Mouse (Mus musculus): ENCODE data around the gene Cnnm1. TPM values are rescaled to one million over a fixed set of nuclear protein-coding genes. Genes with fewer than 3 reads are reported as not detected.
"Not testable (repeated sequence)": the region's sequence is repeated elsewhere in the genome, so short reads cannot be mapped to it uniquely, and the experiment has no call there.

The Cnnm1 gene
- polyA plus RNA-seq, 1 experiment from 2014 or later, result 0.14 TPM

DNA sequence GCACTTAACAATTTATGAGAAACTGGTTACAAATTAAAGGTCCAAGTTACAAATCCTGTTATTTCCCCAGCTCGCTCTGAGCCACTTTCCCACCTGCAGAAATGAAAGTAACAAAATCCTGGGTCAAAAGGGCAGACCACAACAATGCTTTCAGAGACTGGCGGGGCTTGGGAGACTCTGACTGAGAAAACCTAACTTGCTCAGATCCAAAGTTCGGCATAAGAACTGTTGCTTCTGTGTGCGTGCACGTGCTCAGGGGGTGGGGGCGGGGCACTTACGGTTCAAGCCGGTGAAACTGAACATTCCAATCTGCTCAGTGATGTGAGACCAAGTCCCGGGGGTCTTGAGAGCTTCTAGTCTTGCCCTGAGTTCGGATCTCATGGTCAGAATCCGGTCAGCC, 62.4 kb downstream of the Cnnm1 start:
- Histone ChIP-seq H3K27me3 (ENCODE audit: insufficient read depth, poor library complexity, severe bottlenecking) (no peaks in the 10 kb centered on the region), H3K4me3 (no peak overlapping the region), H3K27ac (no peak overlapping the region), H3K36me3 (peaks cover 88% of the 10 kb centered on the region), H3K9me3 (no peaks in the 10 kb centered on the region), H3K4me1 (no peaks in the 10 kb centered on the region)
- DNase-seq (ENCODE audit: low spot score), result no peak
- WGBS, result 91% methylated on average over 11 of the region's 11 CpGs

GRCm38 (mm10) chr19:43503593-43503992, 63.4 kb downstream of the Cnnm1 start:
- 92% methylated on average over 8 of the region's 9 CpGs for WGBS
- not testable (repeated sequence) for H3K27me3 ChIP-seq (ENCODE audit: insufficient read depth, poor library complexity, severe bottlenecking); DNase-seq (ENCODE audit: low spot score); H3K9me3 ChIP-seq; H3K27ac ChIP-seq; H3K4me1 ChIP-seq; H3K4me3 ChIP-seq
- H3K36me3 ChIP-seq, result peaks cover 95% of the 10 kb centered on the region

DNA sequence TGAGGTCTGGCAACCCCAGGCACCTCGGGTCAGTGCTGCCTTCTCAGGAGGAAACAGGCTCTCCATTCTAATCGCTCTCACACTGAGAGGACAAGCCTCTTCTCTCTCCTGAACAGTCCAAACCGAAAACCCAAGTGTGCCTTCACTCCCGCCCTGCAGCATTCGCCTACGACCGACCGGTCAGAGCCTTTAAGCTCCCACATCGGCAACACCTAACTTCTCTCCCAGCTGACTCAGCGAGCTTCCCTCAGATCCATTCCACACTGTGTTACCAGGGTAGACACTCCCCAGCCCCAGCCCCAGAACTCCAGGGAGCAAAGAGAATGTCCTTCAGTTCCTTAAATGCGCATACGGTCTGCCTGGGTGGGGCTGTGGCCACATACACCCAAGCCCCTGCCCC, 65.2 kb downstream of the Cnnm1 start:
- WGBS, result 85% methylated on average over 12 of the region's 12 CpGs
- Histone ChIP-seq H3K27ac (no peak overlapping the region), H3K4me1 (no peaks in the 10 kb centered on the region), H3K4me3 (no peak overlapping the region), H3K9me3 (no peaks in the 10 kb centered on the region), H3K27me3 (ENCODE audit: insufficient read depth, poor library complexity, severe bottlenecking) (no peaks in the 10 kb centered on the region), H3K36me3 (peaks cover 94% of the 10 kb centered on the region)
- no peak for DNase-seq (ENCODE audit: low spot score)

DNA sequence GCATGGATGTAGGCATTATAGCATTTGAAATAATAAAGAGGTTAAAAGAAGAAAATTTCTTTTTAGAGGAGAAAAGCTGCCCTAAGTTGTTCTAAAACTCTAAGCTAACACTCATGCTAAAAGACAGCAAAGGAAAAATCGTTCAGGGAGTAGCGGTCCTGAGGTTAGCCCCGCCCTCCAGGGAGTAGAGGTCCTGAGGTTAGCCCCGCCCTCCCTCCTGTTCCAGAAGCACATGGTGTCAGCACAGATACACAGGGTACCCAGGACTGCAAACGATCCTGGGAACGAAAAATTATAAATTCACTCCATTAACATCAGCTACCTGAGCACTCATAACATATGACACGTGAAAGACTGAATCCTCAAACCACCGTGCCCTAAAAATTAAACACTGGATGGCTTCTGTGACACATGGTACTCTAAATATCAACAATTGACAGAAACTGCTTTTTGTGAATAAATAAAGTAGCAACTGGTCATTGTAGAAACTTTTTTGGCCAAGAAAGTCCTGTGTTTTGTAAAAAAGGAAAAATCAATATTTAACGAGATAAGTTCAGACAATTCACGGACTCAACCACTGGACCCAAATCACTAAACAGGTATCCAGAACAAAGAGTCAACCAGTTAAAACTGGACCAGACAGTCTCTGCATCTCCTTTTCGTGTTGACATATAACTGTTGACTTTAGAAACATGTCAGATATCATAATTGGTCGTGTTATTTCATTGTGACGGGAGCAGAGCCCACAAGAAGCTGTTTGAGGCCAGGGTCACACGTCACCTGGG, 70.4 kb downstream of the Cnnm1 start:
- Histone ChIP-seq H3K27ac (no peak overlapping the region), H3K4me3 (no peak overlapping the region), H3K36me3 (peaks cover 92% of the 10 kb centered on the region), H3K4me1 (no peaks in the 10 kb centered on the region), H3K9me3 (no peaks in the 10 kb centered on the region), H3K27me3 (ENCODE audit: insufficient read depth, poor library complexity, severe bottlenecking) (no peaks in the 10 kb centered on the region)
- DNase-seq (ENCODE audit: low spot score), result no peak
- 91% methylated on average over 14 of the region's 14 CpGs for WGBS

- no peak for DNase-seq (ENCODE audit: low spot score)
- Histone ChIP-seq H3K4me1 (peaks cover 8% of the 10 kb centered on the region), H3K9me3 (no peaks in the 10 kb centered on the region), H3K27ac (no peak overlapping the region), H3K4me3 (no peak overlapping the region), H3K27me3 (ENCODE audit: insufficient read depth, poor library complexity, severe bottlenecking) (no peaks in the 10 kb centered on the region), H3K36me3 (peaks cover 87% of the 10 kb centered on the region)
- 84% methylated on average over 22 of the region's 22 CpGs for WGBS
Measured at GRCm38 (mm10) chr19:43511621-43512620, 71.7 kb downstream of the Cnnm1 start.

DNA sequence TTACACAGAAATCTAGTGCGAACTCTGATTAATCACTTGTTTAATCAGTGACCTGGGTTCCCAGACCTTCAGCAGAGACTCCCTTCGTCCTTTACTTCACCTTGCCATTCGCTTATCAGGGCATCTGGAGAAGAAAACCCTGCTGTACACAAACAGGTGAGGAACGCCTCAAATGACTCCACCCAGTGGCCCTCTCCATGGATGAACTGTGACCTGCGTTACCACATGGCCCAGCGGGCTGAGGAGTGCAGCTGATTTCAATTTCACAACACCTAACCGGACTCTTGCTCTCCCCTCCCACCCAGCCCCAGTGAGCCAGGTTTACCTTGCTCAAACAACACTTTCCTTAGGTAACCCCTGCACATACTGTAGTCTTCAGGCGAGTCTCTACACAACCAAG, 73.6 kb downstream of the Cnnm1 start:
- no peak overlapping the region for H3K27ac ChIP-seq
- DNase-seq (ENCODE audit: low spot score), result no peak
- no peaks in the 10 kb centered on the region for H3K27me3 ChIP-seq (ENCODE audit: insufficient read depth, poor library complexity, severe bottlenecking)
- peaks cover 8% of the 10 kb centered on the region for H3K4me1 ChIP-seq
- H3K36me3 ChIP-seq, result peaks cover 72% of the 10 kb centered on the region
- H3K4me3 ChIP-seq, result no peak overlapping the region
- WGBS, result 86% methylated on average over 8 of the region's 8 CpGs
- H3K9me3 ChIP-seq, result no peaks in the 10 kb centered on the region

DNA sequence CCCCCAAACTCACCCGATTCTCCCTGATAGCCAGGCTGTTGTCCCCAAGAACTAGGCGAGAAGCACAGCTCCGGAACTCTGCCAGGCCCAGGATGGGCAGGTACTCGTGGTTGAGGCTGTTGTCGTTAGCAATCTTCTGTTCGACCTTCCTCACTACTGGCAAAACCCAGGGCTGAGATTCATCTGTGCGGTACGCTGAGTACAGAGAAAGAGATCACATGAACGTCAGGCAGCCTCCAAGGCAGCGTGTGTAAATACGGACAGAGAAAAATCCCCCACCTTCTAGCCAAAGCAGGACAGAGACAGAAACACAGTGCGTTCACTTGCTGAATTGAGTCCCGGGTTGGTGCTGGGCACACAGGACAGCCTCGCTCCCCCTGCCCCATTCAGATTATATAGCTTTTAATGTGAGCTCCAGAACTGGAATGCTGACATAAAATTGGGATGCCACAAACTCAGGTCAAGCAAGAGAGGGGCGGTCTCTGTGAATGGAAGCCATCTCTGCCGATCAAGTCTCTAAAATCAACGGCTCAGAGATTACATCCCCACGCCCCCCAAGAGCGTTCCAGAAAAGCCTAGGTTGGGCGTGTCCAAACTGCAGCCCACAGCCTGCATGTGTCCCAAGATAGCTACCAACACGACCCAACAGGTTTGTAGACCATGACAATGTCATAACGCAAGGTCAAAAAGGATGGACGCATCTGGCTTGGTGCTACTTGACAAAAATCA, 75.6 kb downstream of the Cnnm1 start:
- DNase-seq (ENCODE audit: low spot score), result no peak
- Histone ChIP-seq H3K9me3 (no peaks in the 10 kb centered on the region), H3K27ac (no peak overlapping the region), H3K4me3 (no peak overlapping the region), H3K27me3 (ENCODE audit: insufficient read depth, poor library complexity, severe bottlenecking) (no peaks in the 10 kb centered on the region), H3K36me3 (peaks cover 58% of the 10 kb centered on the region), H3K4me1 (peaks cover 26% of the 10 kb centered on the region)
- 90% methylated on average over 23 of the region's 23 CpGs for WGBS

DNA sequence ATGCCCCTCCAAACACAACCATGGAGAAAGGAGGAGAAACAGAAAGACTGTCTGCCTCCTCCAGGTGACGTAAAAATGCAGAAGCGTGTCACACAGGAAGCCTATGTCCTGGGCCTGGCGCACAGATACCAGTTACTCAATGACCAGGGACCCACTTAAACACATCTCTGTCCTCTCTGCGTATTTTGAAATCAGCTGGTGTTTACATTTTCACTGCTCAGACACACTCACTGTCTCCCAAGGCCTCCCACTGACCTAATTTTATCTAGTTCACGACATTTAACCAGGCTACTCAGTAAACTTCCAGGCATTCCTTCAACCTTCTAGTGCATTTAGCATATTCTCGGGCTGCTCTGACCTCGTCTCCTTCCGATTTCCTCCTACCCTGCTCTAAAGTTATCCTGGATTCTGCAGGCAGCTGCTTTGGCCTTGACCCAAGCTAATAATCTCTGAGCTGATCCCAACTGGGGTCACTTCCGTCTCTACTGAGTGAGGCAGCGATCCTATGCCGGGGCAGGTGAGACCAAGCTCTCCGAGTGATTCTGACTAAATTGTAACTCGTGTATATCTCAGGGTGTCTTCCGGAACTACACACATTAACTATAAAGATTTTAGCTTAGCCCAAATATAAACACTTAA, 76.3 kb downstream of the Cnnm1 start:
- Histone ChIP-seq H3K9me3 (no peaks in the 10 kb centered on the region), H3K27me3 (ENCODE audit: insufficient read depth, poor library complexity, severe bottlenecking) (no peaks in the 10 kb centered on the region), H3K27ac (no peak overlapping the region), H3K4me3 (no peak overlapping the region), H3K4me1 (peaks cover 31% of the 10 kb centered on the region), H3K36me3 (peaks cover 51% of the 10 kb centered on the region)
- WGBS, result 83% methylated on average over 14 of the region's 14 CpGs
- no peak for DNase-seq (ENCODE audit: low spot score)

GRCm38 (mm10) chr19:43517320-43517719, 77.1 kb downstream of the Cnnm1 start:
- Histone ChIP-seq H3K4me3 (no peak overlapping the region), H3K4me1 (peaks cover 38% of the 10 kb centered on the region), H3K9me3 (no peaks in the 10 kb centered on the region), H3K27ac (no peak overlapping the region), H3K36me3 (peaks cover 44% of the 10 kb centered on the region), H3K27me3 (ENCODE audit: insufficient read depth, poor library complexity, severe bottlenecking) (no peaks in the 10 kb centered on the region)
- no peak for DNase-seq (ENCODE audit: low spot score)
- WGBS, result 87% methylated on average over 6 of the region's 6 CpGs

DNA sequence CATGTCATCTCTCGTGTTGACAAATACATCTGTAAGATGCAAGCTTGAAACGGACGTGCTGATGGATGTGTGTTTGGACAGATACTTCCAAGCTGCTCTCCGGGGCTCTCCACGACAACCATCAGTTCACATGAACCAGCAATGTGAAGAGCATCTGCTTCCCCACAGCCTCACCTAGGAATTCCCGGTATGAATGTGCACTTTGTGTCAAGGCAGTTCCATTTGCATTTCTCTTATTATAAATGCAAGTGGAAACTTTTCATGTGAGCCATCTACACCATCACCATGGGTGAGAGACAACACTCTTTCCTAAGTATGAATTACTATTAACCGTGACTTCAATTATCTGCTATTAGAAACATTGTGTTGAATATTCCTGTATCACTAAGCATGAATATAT, 77.6 kb downstream of the Cnnm1 start:
- Histone ChIP-seq H3K4me1 (peaks cover 43% of the 10 kb centered on the region), H3K4me3 (no peak overlapping the region), H3K9me3 (no peaks in the 10 kb centered on the region), H3K36me3 (peaks cover 39% of the 10 kb centered on the region), H3K27me3 (ENCODE audit: insufficient read depth, poor library complexity, severe bottlenecking) (no peaks in the 10 kb centered on the region), H3K27ac (no peak overlapping the region)
- DNase-seq (ENCODE audit: low spot score), result no peak
- WGBS, result 84% methylated on average over 7 of the region's 7 CpGs

- Histone ChIP-seq H3K27ac (no peak overlapping the region), H3K4me3 (no peak overlapping the region), H3K36me3 (peaks cover 37% of the 10 kb centered on the region), H3K9me3 (no peaks in the 10 kb centered on the region), H3K4me1 (peaks cover 43% of the 10 kb centered on the region), H3K27me3 (ENCODE audit: insufficient read depth, poor library complexity, severe bottlenecking) (no peaks in the 10 kb centered on the region)
- 85% methylated on average over 7 of the region's 7 CpGs for WGBS
- no peak for DNase-seq (ENCODE audit: low spot score)
Measured at GRCm38 (mm10) chr19:43518261-43518660, 78.0 kb downstream of the Cnnm1 start.

GRCm38 (mm10) chr19:43519226-43519625, 79.0 kb downstream of the Cnnm1 start:
- H3K36me3 ChIP-seq, result peaks cover 27% of the 10 kb centered on the region
- H3K4me1 ChIP-seq, result peaks cover 50% of the 10 kb centered on the region
- no peaks in the 10 kb centered on the region for H3K9me3 ChIP-seq
- H3K27me3 ChIP-seq (ENCODE audit: insufficient read depth, poor library complexity, severe bottlenecking), result no peaks in the 10 kb centered on the region
- WGBS, result 89% methylated on average over 10 of the region's 10 CpGs
- DNase-seq (ENCODE audit: low spot score), result no peak
- no peak overlapping the region for H3K4me3 ChIP-seq
- no peak overlapping the region for H3K27ac ChIP-seq

All from heart, embryonic 10.5 days (tissue).